Mouse (Mus musculus) liver, embryonic 14.5 days (tissue): ENCODE data around the gene Kif28. TPM values are rescaled to one million over a fixed set of nuclear protein-coding genes. Genes with fewer than 3 reads are reported as not detected.
"Not testable (repeated sequence)": the region's sequence is repeated elsewhere in the genome, so short reads cannot be mapped to it uniquely, and the experiment has no call there.

Experiments used
- ATAC-seq: fragments of 200-750 bp; cut with Nextera tagmentation; 2 replicates; pipeline ENCODE4 v1.8.0; 2017; ENCODE audit warnings: moderate number of reproducible peaks, mild to moderate bottlenecking, moderate library complexity; ENCODE audit not compliant: insufficient read depth
- DNase-seq, 3 experiments: peaks; one replicate each; pipeline ENCODE4 v3.0.0-alpha.2; 2012 to 2013; ENCODE audit warnings: low read depth in 3 of 3, low spot score in 3 of 3
- H3K27ac ChIP-seq: fragments of 300-500 bp; sonication (generic); 2 replicates; pipeline ENCODE4 v1.5.1; 2014; ENCODE audit warnings: moderate library complexity, mild to moderate bottlenecking, control low read depth, inconsistent platforms
- H3K27me3 ChIP-seq: fragments of 300-500 bp; sonication (generic); 2 replicates; pipeline ENCODE4 v1.6.1; 2014; ENCODE audit warnings: mild to moderate bottlenecking, low read length, moderate library complexity; ENCODE audit not compliant: control insufficient read depth, insufficient read depth
- H3K36me3 ChIP-seq: fragments of 300-500 bp; sonication (generic); replicated peaks from 2 replicates; pipeline ENCODE4 v1.6.1; 2014; ENCODE audit warnings: low read depth; ENCODE audit not compliant: control insufficient read depth, insufficient read depth
- H3K4me1 ChIP-seq, 2 experiments: fragments of 200-500 bp in 1 of 2; fragments of 300-500 bp in 1 of 2; sonication (generic) in 1 of 2; replicated peaks; 2 replicates each; pipeline ENCODE4 v1.6.1; 2012 to 2014; ENCODE audit warnings: antibody characterized with exemption in 1 of 2, inconsistent platforms in 1 of 2, low read length in 1 of 2; ENCODE audit not compliant: control insufficient read depth in 2 of 2, insufficient read depth in 2 of 2
- H3K4me2 ChIP-seq: fragments of 300-500 bp; sonication (generic); 2 replicates; pipeline ENCODE4 v1.6.1; 2014; ENCODE audit warnings: low read depth, mild to moderate bottlenecking, control low read depth, moderate library complexity
- H3K4me3 ChIP-seq, 2 experiments: fragments of 200-500 bp in 1 of 2; fragments of 300-500 bp in 1 of 2; sonication (generic) in 1 of 2; 2 replicates each; pipeline ENCODE4 v1.5.1; 2012 to 2014; ENCODE audit warnings: low read depth in 2 of 2, low read length in 2 of 2, mild to moderate bottlenecking in 2 of 2, control low read depth in 1 of 2, inconsistent platforms in 1 of 2, moderate library complexity in 1 of 2; ENCODE audit not compliant: insufficient read depth in 1 of 2
- H3K9ac ChIP-seq: fragments of 300-500 bp; sonication (generic); replicated peaks from 2 replicates; pipeline ENCODE4 v1.6.1; 2014; ENCODE audit warnings: mild to moderate bottlenecking, control low read depth, moderate library complexity
- H3K9me3 ChIP-seq: fragments of 300-500 bp; sonication (generic); 2 replicates; pipeline ENCODE4 v1.6.1; 2016; ENCODE audit warnings: low read length, mixed read lengths; ENCODE audit not compliant: control insufficient read depth
- CTCF ChIP-seq: IDR thresholded peaks from 2 replicates; pipeline ENCODE4 v1.5.1; 2016; ENCODE audit warnings: antibody characterized with exemption, low read depth, control low read depth
- EP300 ChIP-seq: IDR thresholded peaks from 2 replicates; pipeline ENCODE4 v1.6.1; 2016; ENCODE audit warnings: antibody characterized with exemption, low read depth
- WGBS: fragments of 180-500 bp; shearing (Covaris S2); extraction: QIAGEN DNeasy Blood & Tissue Kit; methylation state at CpG from one replicate; pipeline ENCODE4 v1.1.7; 2014; ENCODE audit not compliant: insufficient replicate concordance; 5-methylcytosine and 5-hydroxymethylcytosine counted together
- polyA plus RNA-seq, 2 experiments: library from polyadenylated mRNA; depleted of rRNA in 1 of 2; stranded (reverse) in 1 of 2; unstranded in 1 of 2; fragments of >200 nt; fragmentation: Nextera tagmentation in 1 of 2; extraction: Ambion mirVana in 1 of 2; gene quantifications; 2 replicates each; pipeline versions ENCODE4 v1.2.1 to v1.2.3; 2012 to 2014

Gene Kif28
- polyA plus RNA-seq, 2 experiments, result 0.01 TPM; not detected in 1

DNA sequence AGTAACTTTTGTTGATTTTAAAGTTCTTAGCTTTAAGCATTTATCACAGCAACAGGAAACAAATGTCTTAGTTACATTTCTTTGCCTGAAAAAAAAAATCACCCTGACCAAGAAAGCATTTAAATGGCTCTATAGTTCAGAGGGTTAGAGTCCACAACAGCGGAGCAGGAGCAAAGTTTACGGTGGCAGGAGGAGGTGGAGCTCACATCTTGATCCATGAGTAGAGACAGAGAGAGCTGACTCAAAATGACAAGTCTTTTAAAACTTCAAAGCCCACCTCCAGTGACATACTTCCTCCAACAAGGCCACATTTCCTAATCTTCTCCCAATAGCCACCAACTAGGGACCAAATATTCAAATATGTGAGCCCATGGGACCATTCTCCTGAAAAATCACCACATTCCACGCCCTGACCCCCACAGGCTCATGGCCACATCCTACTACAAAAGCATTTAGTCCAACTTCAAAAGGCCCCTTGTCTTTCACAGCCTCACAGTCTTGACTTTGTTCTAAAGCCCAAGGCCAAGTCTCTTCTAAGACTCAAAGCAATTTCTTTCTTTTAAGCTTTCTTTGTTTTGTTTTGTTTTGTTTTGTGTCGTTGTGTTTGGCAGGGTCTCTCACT, 80.7 kb downstream of the Kif28 start:
- Histone ChIP-seq H3K36me3 (no peaks in the 10 kb centered on the region), H3K27me3 (peaks cover 25% of the 10 kb centered on the region), H3K27ac (no peak overlapping the region), H3K9me3 (no peaks in the 10 kb centered on the region), H3K4me1 (0 out of 4 replicates have a peak, but pooled peaks cover 0 to 2% of the 10 kb centered on the region in 2 experiments), H3K9ac (no peak overlapping the region), H3K4me2 (no peak overlapping the region), H3K4me3 (no peak overlapping the region)
- DNase-seq (no peak), ATAC-seq (no peak)
- 61% methylated on average over 4 of the region's 4 CpGs for WGBS
- no peak for TF ChIP-seq CTCF
- TF ChIP-seq EP300, result no peak

DNA sequence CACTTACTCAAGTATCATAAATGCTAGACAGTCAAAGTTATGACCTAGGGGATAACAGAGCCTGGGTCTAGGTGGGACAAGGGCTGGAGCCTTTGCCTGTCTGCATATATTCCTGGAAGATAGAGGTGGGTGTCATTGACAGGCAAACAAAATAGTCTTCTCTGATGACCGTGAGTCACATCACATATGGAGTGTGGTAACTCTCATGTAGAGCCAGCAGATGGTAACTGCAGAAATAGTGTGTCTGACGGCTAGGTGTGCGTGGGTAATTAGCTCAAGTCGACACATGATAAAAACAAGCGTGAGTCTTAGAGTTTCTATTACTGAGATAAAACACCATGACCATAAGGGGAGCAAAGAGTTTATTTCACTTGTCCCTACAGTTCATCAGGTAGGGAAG, 82.0 kb downstream of the Kif28 start:
- Histone ChIP-seq H3K4me3 (no peak overlapping the region), H3K9me3 (no peaks in the 10 kb centered on the region), H3K27ac (no peak overlapping the region), H3K36me3 (no peaks in the 10 kb centered on the region), H3K27me3 (peaks cover 11% of the 10 kb centered on the region), H3K4me2 (no peak overlapping the region), H3K9ac (no peak overlapping the region), H3K4me1 (no peaks in the 10 kb centered on the region)
- WGBS, result 70% methylated on average over 5 of the region's 5 CpGs
- ATAC-seq, result no peak
- no peak for TF ChIP-seq EP300
- DNase-seq, result no peak

DNA sequence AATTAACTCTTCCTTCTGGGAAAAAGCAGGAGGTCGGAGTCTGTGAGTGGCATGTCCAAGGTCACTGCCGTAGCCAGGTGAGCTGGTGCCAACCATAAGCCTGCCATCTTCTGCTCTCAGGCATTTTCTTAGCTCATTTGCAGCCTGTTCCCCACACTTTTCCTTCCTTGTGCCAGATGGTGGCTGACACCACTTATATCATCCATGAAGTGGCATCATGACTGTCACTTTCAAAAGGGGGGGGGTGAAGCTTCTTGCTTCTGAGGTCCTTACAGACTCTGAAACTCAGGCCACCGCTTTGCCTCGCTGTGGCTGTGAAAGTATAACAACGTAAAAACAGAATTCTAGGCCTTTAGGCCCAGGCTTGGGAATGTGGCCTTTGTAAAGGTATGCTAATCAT, 93.8 kb downstream of the Kif28 start:
- ATAC-seq, result no peak

DNA sequence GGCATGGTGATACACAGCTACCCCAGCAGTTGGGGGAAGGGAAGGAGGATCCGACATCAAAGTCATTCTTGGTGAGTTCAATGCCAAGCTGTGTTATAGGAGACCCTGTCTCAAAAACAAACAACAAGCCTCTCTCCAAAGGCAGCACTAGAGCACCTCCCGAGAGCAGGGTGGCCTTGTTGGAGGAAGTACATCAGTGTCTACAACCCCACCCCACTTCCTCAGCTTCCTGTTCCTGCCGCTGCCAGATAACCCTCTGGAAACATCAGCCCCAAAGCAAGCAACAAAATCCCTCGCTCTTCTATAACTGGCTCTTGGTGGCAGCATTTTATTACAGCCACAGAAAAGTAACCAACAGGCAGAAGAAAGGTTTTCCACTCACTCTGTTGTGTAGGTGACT, 94.8 kb downstream of the Kif28 start:
- no peak overlapping the region for H3K4me3 ChIP-seq
- no peaks in the 10 kb centered on the region for H3K27me3 ChIP-seq
- H3K9me3 ChIP-seq, result no peaks in the 10 kb centered on the region
- no peak for TF ChIP-seq CTCF
- no peak for TF ChIP-seq EP300
- no peak overlapping the region for H3K4me2 ChIP-seq
- peaks cover 3 to 7% of the 10 kb centered on the region in 2 experiments for H3K4me1 ChIP-seq
- H3K9ac ChIP-seq, result no peak overlapping the region
- 18% methylated on average over 4 of the region's 4 CpGs for WGBS
- H3K27ac ChIP-seq, result no peak overlapping the region
- DNase-seq, result no peak
- H3K36me3 ChIP-seq, result no peaks in the 10 kb centered on the region
- no peak for ATAC-seq

More for the DNA sequence above, 93.8 kb downstream of the Kif28 start:
- Histone ChIP-seq H3K4me3 (no peak overlapping the region), H3K4me1 (peaks cover 3 to 7% of the 10 kb centered on the region in 2 experiments), H3K36me3 (no peaks in the 10 kb centered on the region), H3K27ac (no peak overlapping the region), H3K9ac (no peak overlapping the region), H3K9me3 (no peaks in the 10 kb centered on the region), H3K27me3 (no peaks in the 10 kb centered on the region), H3K4me2 (no peak overlapping the region)
- no peak for DNase-seq
- TF ChIP-seq CTCF, result no peak
- no peak for TF ChIP-seq EP300
- WGBS, result 81% methylated on average over 5 of the region's 5 CpGs

DNA sequence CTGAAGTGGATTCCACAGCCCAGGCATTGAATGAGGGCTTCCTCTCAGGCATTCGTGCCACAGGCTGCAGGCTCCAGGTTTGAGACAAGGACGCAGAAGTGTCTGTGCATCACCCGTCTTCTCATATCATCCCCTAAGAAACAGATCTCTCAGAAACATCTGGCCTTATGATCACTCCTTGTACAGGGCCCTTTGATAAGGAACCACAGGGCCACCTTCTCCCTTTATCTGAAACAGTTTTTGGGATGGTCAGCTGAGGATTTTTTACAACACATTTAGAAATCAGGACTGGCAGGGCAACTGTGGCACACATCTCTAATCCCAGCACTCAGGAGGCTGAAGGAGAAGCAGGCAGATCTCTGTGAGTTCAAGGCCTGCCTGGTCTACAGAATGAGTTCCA, 95.7 kb downstream of the Kif28 start:
- no peaks in the 10 kb centered on the region for H3K9me3 ChIP-seq
- H3K27ac ChIP-seq, result no peak overlapping the region
- ATAC-seq (peak; percentile 62), DNase-seq (no peak)
- no peaks in the 10 kb centered on the region for H3K27me3 ChIP-seq
- no peak overlapping the region for H3K9ac ChIP-seq
- 16% methylated on average over 3 of the region's 3 CpGs for WGBS
- H3K4me2 ChIP-seq, result no peak overlapping the region
- peaks cover 3 to 7% of the 10 kb centered on the region in 2 experiments for H3K4me1 ChIP-seq
- no peak overlapping the region for H3K4me3 ChIP-seq
- TF ChIP-seq EP300 (peak; percentile 57), CTCF (no peak)
- no peaks in the 10 kb centered on the region for H3K36me3 ChIP-seq

DNA sequence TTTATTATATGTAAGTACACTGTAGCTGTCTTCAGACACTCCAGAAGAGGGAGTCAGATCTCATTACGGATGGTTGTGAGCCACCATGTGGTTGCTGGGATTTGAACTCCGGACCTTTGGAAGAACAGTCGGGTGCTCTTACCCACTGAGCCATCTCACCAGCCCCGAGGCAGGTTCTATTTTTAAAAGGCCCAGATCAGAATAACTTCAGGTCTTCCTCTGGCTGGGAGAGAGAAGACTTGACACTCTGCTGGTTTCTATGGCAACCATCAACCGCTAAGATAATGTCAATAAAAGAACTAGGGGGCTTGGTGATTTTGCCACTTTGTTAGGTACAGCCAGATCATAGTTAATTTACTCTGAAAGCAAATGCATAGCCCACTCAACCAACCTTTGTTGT, 96.4 kb downstream of the Kif28 start:
- not testable (repeated sequence) for H3K9me3 ChIP-seq, H3K4me2 ChIP-seq, H3K9ac ChIP-seq, H3K27ac ChIP-seq, ATAC-seq, H3K4me1 ChIP-seq, H3K36me3 ChIP-seq, DNase-seq, H3K27me3 ChIP-seq, H3K4me3 ChIP-seq
- 43% methylated on average over 4 of the region's 5 CpGs for whole genome bisulfite sequencing
